Mouse (Mus musculus) liver, embryonic 13.5 days (tissue): ENCODE data around the gene Cyp2ab1. TPM values are rescaled to one million over a fixed set of nuclear protein-coding genes. Genes with fewer than 3 reads are reported as not detected.
A peak's percentile ranks its signal among the peaks of the same experiment; 100 is the strongest.
"Not testable (repeated sequence)": the region's sequence is repeated elsewhere in the genome, so short reads cannot be mapped to it uniquely, and the experiment has no call there.

Experiments used
- ATAC-seq: fragments of 200-750 bp; cut with Nextera tagmentation; 2 replicates; pipeline ENCODE4 v1.8.0; 2017; ENCODE audit warnings: low read depth, mild to moderate bottlenecking, moderate number of reproducible peaks, moderate library complexity
- DNase-seq: peaks from one replicate; pipeline ENCODE4 v3.0.0; 2022
- H3K27ac ChIP-seq: fragments of 300-500 bp; sonication (generic); 2 replicates; pipeline ENCODE4 v1.5.1; 2015; ENCODE audit warnings: moderate library complexity, mild to moderate bottlenecking, inconsistent platforms
- H3K27me3 ChIP-seq: fragments of 300-500 bp; sonication (generic); 2 replicates; pipeline ENCODE4 v1.6.1; 2015; ENCODE audit warnings: mild to moderate bottlenecking, inconsistent platforms
- H3K36me3 ChIP-seq: fragments of 300-500 bp; sonication (generic); 2 replicates; pipeline ENCODE4 v1.6.1; 2015; ENCODE audit warnings: mild to moderate bottlenecking, inconsistent platforms
- H3K4me1 ChIP-seq: fragments of 300-500 bp; sonication (generic); replicated peaks from 2 replicates; pipeline ENCODE4 v1.6.1; 2015; ENCODE audit warnings: inconsistent platforms
- H3K4me2 ChIP-seq: fragments of 300-500 bp; sonication (generic); 2 replicates; pipeline ENCODE4 v1.6.1; 2015; ENCODE audit warnings: inconsistent platforms, mild to moderate bottlenecking, moderate library complexity
- H3K4me3 ChIP-seq: fragments of 300-500 bp; sonication (generic); replicated peaks from 2 replicates; pipeline ENCODE4 v1.5.1; 2015; ENCODE audit warnings: mild to moderate bottlenecking, inconsistent platforms
- H3K9ac ChIP-seq: fragments of 300-500 bp; sonication (generic); 2 replicates; pipeline ENCODE4 v1.6.1; 2015; ENCODE audit warnings: mild to moderate bottlenecking, inconsistent platforms
- H3K9me3 ChIP-seq: fragments of 300-500 bp; sonication (generic); replicated peaks from 2 replicates; pipeline ENCODE4 v1.6.1; 2016; ENCODE audit warnings: inconsistent platforms
- WGBS: fragments of 180-500 bp; shearing (Covaris S2); methylation state at CpG from one replicate; pipeline ENCODE4 v1.1.7; 2015; ENCODE audit not compliant: insufficient replicate concordance; 5-methylcytosine and 5-hydroxymethylcytosine counted together
- polyA plus RNA-seq: library from polyadenylated mRNA; unstranded; fragments of >200 nt; fragmentation: Nextera tagmentation; extraction: Ambion mirVana; gene quantifications from 2 replicates; pipeline ENCODE4 v1.2.1, GENCODE M21; 2015

Cyp2ab1 gene
- polyA plus RNA-seq, result not detected in 2 replicates

DNA sequence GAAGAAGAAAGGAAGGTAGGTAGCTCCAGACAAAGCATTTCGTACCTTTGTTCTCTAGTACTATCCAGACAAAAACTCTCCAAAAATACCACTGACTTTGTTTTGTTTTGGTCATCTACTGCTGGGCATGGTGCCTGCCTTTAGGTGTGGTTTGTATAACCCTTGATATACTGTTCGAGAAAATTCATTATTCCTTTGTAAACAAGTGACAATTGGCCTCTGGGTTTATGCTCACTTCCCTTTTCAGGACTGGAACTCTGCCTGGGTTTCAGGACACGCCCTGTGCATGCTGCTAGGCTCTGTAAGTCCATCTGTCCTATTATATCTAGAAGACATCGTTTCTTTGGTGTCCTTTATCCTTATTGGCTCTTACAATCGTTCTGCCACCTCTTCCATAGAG lies at the start of gene Cyp2ab1:
Cyp2ab1 (minus strand) TSS at position 119 of the 400 bp plus-strand sequence.
- Histone ChIP-seq H3K9me3 (no peaks in the 10 kb centered on the region), H3K4me1 (no peaks in the 10 kb centered on the region), H3K36me3 (0 out of 2 replicates have a peak, but pooled peaks cover 4% of the 10 kb centered on the region), H3K27ac (no peak within 1 kb of the TSS), H3K4me2 (no peak within 1 kb of the TSS), H3K9ac (no peak within 1 kb of the TSS), H3K27me3 (no peaks in the 10 kb centered on the region), H3K4me3 (no peak within 1 kb of the TSS)
- DNase-seq, result no peak
- ATAC-seq, result no peak
- WGBS, result 46% methylated on average over 5 of the region's 5 CpGs

DNA sequence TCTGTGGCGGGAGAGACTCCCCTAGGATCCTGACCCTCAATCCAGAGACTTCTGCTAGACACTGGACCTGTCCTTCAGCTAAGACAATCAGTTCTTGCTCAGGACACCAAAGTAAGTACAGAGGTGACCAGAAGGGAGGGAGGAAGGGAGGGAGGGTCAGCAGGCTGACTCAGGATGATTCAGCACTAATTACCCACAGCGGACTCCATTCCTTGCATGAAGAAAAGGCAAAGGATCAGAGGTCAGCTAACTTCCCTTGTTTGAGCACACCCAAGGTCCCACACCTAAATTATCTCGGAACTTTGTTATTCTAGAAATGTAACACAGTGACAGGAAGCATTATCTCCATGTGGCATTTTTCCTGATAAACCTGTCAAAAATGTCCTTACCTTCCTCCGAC lies 46.5 kb upstream of the Cyp2ab1 start:
- Histone ChIP-seq H3K9ac (no peak overlapping the region), H3K36me3 (peaks cover 72% of the 10 kb centered on the region), H3K9me3 (no peaks in the 10 kb centered on the region), H3K27ac (peak overlapping the region; percentile 54), H3K4me3 (no peak overlapping the region), H3K4me1 (peaks cover 11% of the 10 kb centered on the region), H3K27me3 (no peaks in the 10 kb centered on the region), H3K4me2 (no peak overlapping the region)
- WGBS, result 42% methylated on average over 4 of the region's 4 CpGs
- peak; percentile 66; the same call in 1 of the 2 replicates for ATAC-seq
- DNase-seq, result peak; percentile 53

DNA sequence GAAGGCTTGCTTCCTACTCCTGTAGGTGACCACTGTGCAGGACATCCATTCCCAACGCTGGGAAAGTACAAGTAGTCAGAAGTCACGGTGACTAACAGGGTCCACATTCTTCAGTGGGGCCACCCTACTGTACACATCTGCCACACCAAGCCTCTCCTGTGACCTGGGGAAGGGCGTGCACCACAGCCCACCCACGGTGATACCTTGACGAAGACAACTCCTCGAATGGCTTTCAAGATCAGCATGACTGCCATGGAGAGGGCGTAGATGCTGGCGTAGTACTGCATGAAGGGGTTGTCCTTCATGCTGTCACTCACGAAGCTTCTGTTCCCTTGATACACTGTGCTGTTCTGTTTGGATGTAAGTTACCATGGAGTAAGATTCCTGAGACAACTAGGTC lies 43.0 kb upstream of the Cyp2ab1 start:
- 87% methylated on average over 9 of the region's 9 CpGs for WGBS
- ATAC-seq (no peak), DNase-seq (no peak)
- no peak overlapping the region for H3K9ac ChIP-seq
- H3K4me2 ChIP-seq, result no peak overlapping the region
- H3K27me3 ChIP-seq, result no peaks in the 10 kb centered on the region
- H3K27ac ChIP-seq, result no peak overlapping the region
- H3K4me3 ChIP-seq, result no peak overlapping the region
- H3K9me3 ChIP-seq, result no peaks in the 10 kb centered on the region
- peaks cover 75% of the 10 kb centered on the region for H3K36me3 ChIP-seq
- peaks cover 11% of the 10 kb centered on the region for H3K4me1 ChIP-seq

DNA sequence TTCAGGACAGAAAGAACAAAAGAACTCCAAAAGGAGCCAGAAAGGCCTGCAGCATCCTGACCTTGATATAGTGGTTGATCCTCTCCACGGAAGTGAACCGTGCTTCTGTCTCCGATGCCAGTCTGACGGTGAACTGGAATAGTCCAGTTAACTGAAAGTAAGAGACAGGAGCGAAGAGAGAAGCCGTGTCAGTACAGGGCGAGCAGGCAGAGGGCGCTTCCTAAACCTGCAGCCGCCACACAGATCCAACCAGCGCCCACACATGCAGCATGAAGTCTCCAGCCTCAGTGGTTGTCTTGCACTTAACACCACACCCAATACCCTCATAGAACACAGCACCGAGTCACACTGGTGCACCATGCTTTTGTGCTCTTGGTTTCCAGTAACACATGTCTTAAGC lies 36.9 kb upstream of the Cyp2ab1 start:
- ATAC-seq (no peak), DNase-seq (no peak)
- peaks cover 4% of the 10 kb centered on the region; the same call in 1 of the 2 replicates for H3K4me1 ChIP-seq
- H3K9me3 ChIP-seq, result no peaks in the 10 kb centered on the region
- no peak overlapping the region for H3K4me2 ChIP-seq
- H3K9ac ChIP-seq, result no peak overlapping the region
- 87% methylated on average over 11 of the region's 11 CpGs for WGBS
- no peaks in the 10 kb centered on the region for H3K27me3 ChIP-seq
- H3K36me3 ChIP-seq, result peaks cover 79% of the 10 kb centered on the region
- H3K27ac ChIP-seq, result no peak overlapping the region
- H3K4me3 ChIP-seq, result no peak overlapping the region

DNA sequence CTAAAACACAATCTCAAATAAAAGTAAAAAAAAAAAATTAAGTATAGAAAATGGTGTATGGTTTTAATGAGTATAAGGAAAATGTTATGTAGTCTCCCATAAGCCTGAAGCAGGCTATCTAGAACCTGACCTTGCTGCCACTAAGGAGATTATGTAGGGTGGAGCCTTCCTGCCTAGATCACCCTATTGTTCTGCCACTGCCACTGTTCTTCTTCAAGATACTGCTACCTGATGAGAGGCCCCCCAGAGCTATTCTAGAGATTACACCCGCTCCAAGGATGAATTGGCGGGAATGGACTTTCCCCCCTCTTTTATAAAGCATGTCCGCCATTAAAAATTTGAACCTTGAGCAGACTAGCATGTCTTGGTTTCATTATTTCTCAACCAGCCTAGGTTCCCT lies 36.3 kb upstream of the Cyp2ab1 start:
- H3K36me3 ChIP-seq, result peaks cover 77% of the 10 kb centered on the region

DNA sequence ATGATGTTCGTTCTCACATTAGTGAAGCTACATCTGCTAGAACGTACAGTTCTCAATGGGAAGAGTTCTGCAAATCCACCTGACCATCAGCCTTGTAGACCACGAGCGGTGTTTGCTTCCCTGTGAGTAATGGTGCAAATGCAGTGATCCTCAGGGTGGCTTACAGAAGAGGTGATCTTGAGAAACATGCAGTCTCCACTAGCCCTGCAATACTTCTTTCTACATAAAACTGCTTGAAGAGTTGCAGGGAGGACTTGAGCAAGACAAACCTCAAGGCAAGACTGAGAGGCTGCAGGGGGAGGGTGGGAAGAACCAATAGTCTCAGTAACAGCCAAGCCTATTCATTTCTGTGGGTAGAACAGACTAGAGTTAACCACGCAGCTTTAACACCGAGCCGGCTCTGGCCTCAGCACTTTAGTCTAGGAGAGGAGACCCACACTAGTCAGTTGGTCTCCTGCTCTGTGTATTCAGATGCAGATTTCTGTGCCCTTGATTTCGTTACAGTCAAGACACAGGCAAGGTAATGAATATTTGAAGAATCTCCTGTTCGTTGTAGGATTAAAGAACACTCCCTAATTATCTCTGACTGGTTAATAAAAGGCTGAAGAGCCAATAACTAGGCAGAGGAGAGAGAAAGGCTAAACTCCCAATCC lies 34.6 kb upstream of the Cyp2ab1 start:
- 80% methylated on average over 9 of the region's 9 CpGs for WGBS

More for the DNA sequence above, 36.3 kb upstream of the Cyp2ab1 start:
- H3K4me2 ChIP-seq, H3K27ac ChIP-seq, H3K27me3 ChIP-seq, H3K4me3 ChIP-seq, ATAC-seq, H3K9ac ChIP-seq, H3K9me3 ChIP-seq, H3K4me1 ChIP-seq, DNase-seq: not testable (repeated sequence)
- 61% methylated on average over 3 of the region's 3 CpGs for WGBS

DNA sequence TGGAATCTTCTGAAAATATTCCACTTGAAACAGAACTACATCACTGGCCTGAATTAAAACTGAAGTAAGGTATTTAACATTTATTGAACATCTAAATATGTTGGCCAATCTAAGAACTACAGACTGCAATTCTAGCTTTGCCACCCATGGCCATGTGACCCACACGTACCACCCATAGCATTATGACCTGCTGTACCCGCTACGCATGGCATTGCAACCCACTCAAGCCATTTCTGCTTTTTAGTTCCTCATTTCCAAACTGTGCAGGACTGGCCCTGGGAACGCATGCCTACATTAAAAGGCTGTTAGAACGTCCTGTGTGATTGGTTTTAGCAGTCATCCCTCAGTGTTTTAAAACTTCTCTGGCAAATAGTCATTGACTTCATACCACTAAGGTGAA lies 32.6 kb upstream of the Cyp2ab1 start:
- DNase-seq, result no peak
- peaks cover 4% of the 10 kb centered on the region; the same call in 1 of the 2 replicates for H3K4me1 ChIP-seq
- WGBS, result 69% methylated on average over 5 of the region's 5 CpGs
- no peak overlapping the region for H3K4me3 ChIP-seq
- H3K27ac ChIP-seq, result no peak overlapping the region
- no peak overlapping the region for H3K9ac ChIP-seq
- ATAC-seq, result no peak
- no peaks in the 10 kb centered on the region for H3K27me3 ChIP-seq
- H3K36me3 ChIP-seq, result peaks cover 68% of the 10 kb centered on the region
- H3K4me2 ChIP-seq, result no peak overlapping the region
- H3K9me3 ChIP-seq, result no peaks in the 10 kb centered on the region

More for the DNA sequence above, 34.6 kb upstream of the Cyp2ab1 start:
- Histone ChIP-seq H3K4me1 (peaks cover 4% of the 10 kb centered on the region; the same call in 1 of the 2 replicates), H3K4me3 (no peak overlapping the region), H3K9ac (no peak overlapping the region), H3K27me3 (no peaks in the 10 kb centered on the region), H3K9me3 (no peaks in the 10 kb centered on the region), H3K36me3 (peaks cover 78% of the 10 kb centered on the region), H3K4me2 (no peak overlapping the region), H3K27ac (no peak overlapping the region)
- ATAC-seq (no peak), DNase-seq (no peak)

DNA sequence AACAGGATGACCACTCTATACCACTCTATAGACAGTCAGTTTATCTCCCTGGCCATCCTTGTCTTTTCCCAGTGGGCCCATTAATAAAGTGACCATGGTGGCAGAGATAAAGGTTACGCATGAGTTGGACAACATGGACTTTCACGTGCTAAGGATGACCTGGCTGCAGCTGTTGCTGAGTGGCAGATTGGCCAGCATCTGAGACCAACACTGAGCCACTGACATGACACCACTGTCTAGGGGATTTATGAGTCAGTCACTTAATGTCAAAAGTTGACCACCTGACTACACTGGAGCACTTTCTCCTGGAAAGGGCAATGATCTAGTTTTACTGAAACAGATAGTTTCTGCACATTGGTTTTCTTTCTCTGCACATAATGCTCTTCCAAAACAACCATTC lies 29.6 kb upstream of the Cyp2ab1 start:
- ATAC-seq (no peak), DNase-seq (no peak)
- Histone ChIP-seq H3K36me3 (peaks cover 62% of the 10 kb centered on the region), H3K4me2 (no peak overlapping the region), H3K9me3 (no peaks in the 10 kb centered on the region), H3K4me1 (no peaks in the 10 kb centered on the region), H3K27ac (no peak overlapping the region), H3K4me3 (no peak overlapping the region), H3K9ac (no peak overlapping the region), H3K27me3 (no peaks in the 10 kb centered on the region)
- WGBS, result 79% methylated on average over 2 of the region's 2 CpGs

DNA sequence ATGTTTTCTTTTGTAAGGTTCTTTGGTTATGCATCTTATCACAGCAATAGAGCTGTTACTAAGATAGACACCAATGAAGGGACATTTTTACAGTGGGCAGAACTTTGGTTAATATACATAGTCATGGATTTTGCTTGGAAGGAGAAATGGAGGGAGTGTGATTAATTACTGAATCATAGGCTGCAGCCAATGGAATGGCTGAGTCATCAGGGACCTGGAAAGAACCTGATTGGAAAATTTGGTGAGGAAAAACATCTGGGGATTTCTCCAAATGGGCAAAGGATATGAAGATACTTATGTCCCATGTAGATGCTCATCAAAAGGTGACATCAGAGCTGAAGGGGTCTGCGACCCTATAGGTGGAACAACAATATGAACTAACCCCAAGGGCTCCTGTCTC lies 28.8 kb upstream of the Cyp2ab1 start:
- no peaks in the 10 kb centered on the region for H3K4me1 ChIP-seq
- no peaks in the 10 kb centered on the region for H3K9me3 ChIP-seq
- H3K27ac ChIP-seq, result no peak overlapping the region
- H3K4me3 ChIP-seq, result no peak overlapping the region
- ATAC-seq (no peak), DNase-seq (no peak)
- no peaks in the 10 kb centered on the region for H3K27me3 ChIP-seq
- no peak overlapping the region for H3K4me2 ChIP-seq
- WGBS, result 85% methylated on average over 1 of the region's 1 CpGs
- no peak overlapping the region for H3K9ac ChIP-seq
- peaks cover 55% of the 10 kb centered on the region for H3K36me3 ChIP-seq

DNA sequence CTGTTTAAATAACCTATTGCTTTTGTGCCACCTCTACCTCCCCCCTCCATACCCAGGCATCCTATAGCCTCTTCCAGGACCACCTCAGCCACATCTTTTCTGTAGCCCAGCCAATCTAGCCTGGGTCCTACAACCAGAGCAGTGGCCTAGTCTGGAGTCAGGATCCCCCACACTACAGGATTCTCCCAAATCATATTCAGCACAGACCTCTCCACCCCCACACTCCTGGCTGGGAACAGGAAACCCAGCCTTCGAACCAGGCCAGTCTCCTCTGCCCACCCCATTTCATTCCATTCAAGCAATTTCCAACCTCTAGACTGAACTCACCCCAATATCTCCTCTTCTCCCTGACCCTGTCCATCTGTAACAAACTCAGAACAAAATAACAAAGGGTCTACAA lies 20.3 kb upstream of the Cyp2ab1 start:
- no peak overlapping the region for H3K27ac ChIP-seq
- WGBS, result 61% methylated on average over 1 of the region's 1 CpGs
- H3K9me3 ChIP-seq, result no peaks in the 10 kb centered on the region
- peaks cover 28% of the 10 kb centered on the region for H3K36me3 ChIP-seq
- no peak for ATAC-seq
- no peak overlapping the region for H3K4me2 ChIP-seq
- no peaks in the 10 kb centered on the region for H3K27me3 ChIP-seq
- no peak for DNase-seq
- no peak overlapping the region for H3K9ac ChIP-seq
- H3K4me1 ChIP-seq, result no peaks in the 10 kb centered on the region
- H3K4me3 ChIP-seq, result no peak overlapping the region

DNA sequence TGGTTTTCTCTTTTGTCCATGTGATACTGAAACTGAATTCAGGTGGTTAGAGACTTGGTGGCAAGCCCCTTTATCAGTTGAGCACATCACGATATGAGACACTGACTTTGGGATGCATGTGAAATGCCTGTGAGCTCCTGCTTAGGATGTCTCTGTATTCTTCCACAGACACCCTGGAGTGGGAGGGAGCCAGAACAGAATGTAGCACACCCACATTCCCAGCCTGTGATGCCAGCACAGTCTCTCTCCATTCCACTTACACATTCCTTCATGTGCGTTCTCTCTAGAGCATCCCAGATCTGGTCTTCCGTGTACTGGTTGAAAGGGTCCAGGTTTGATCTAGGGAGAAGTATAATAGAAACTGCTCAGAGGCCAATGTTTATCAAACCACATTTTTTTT lies 13.4 kb upstream of the Cyp2ab1 start:
- Histone ChIP-seq H3K9ac (no peak overlapping the region), H3K27ac (no peak overlapping the region), H3K4me2 (no peak overlapping the region), H3K4me3 (no peak overlapping the region), H3K27me3 (no peaks in the 10 kb centered on the region), H3K36me3 (peaks cover 49% of the 10 kb centered on the region), H3K9me3 (no peaks in the 10 kb centered on the region), H3K4me1 (no peaks in the 10 kb centered on the region)
- ATAC-seq, result no peak
- WGBS, result 86% methylated on average over 3 of the region's 3 CpGs
- no peak for DNase-seq

DNA sequence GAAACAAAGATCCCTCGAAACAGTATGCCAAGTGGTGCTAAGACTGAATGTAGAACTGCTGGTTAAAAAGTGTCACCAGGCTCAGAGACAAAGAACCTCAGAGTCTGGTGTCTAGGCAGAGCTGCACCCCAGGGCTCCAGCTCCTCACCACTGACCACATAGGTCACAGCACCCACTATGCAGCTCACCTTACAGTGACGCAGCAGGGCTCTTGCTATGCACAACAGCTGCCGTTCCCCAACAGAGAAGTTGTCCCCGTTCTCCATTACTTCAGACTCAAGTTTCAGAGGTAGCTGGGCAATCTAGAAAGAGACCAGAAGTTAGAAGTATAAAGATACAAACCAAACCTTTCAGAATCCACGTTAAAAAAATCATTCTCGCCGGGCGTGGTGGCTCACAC lies 9.7 kb upstream of the Cyp2ab1 start:
- no peak overlapping the region for H3K27ac ChIP-seq
- ATAC-seq (no peak), DNase-seq (no peak)
- no peaks in the 10 kb centered on the region for H3K4me1 ChIP-seq
- H3K4me2 ChIP-seq, result no peak overlapping the region
- WGBS, result 84% methylated on average over 8 of the region's 8 CpGs
- H3K9ac ChIP-seq, result no peak overlapping the region
- H3K9me3 ChIP-seq, result no peaks in the 10 kb centered on the region
- H3K4me3 ChIP-seq, result no peak overlapping the region
- H3K27me3 ChIP-seq, result no peaks in the 10 kb centered on the region
- peaks cover 53% of the 10 kb centered on the region for H3K36me3 ChIP-seq
